Mouse (Mus musculus) heart, postnatal 0 days (tissue): ENCODE results near the gene Pptc7. TPM values are rescaled to one million over a fixed set of nuclear protein-coding genes. Genes with fewer than 3 reads are reported as not detected.

Experiments
- ATAC-seq: fragments of 200-750 bp; cut with Nextera tagmentation; 2 replicates; pipeline ENCODE4 v1.8.0; 2017; ENCODE audit warnings: low read depth, moderate number of reproducible peaks, moderate library complexity; ENCODE audit not compliant: insufficient read depth
- DNase-seq: peaks from one replicate; pipeline ENCODE4 v3.0.0-alpha.2; 2016; ENCODE audit warnings: low spot score
- H3K27ac ChIP-seq: fragments of 300-500 bp; sonication (generic); 2 replicates; pipeline ENCODE4 v1.5.1; 2014; ENCODE audit warnings: low read depth, mild to moderate bottlenecking
- H3K27me3 ChIP-seq: fragments of 300-500 bp; sonication (generic); 2 replicates; pipeline ENCODE4 v1.6.1; 2014; ENCODE audit warnings: low read length, mixed read lengths; ENCODE audit not compliant: control insufficient read depth, insufficient read depth
- H3K36me3 ChIP-seq: fragments of 300-500 bp; sonication (generic); replicated peaks from 2 replicates; pipeline ENCODE4 v1.6.1; 2014; ENCODE audit warnings: low read length, mixed read lengths; ENCODE audit not compliant: control insufficient read depth, insufficient read depth
- H3K4me1 ChIP-seq: fragments of 300-500 bp; sonication (generic); 2 replicates; pipeline ENCODE4 v1.6.1; 2014; ENCODE audit warnings: antibody characterized with exemption; ENCODE audit not compliant: control insufficient read depth, insufficient read depth
- H3K4me2 ChIP-seq: fragments of 300-500 bp; sonication (generic); 2 replicates; pipeline ENCODE4 v1.6.1; 2014; ENCODE audit warnings: low read depth, mild to moderate bottlenecking, low read length, moderate library complexity
- H3K4me3 ChIP-seq: fragments of 300-500 bp; sonication (generic); 2 replicates; pipeline ENCODE4 v1.5.1; 2014; ENCODE audit warnings: low read depth, low read length
- H3K9ac ChIP-seq: fragments of 300-500 bp; sonication (generic); replicated peaks from 2 replicates; pipeline ENCODE4 v1.6.1; 2014; ENCODE audit warnings: low read depth, low read length, mixed read lengths
- H3K9me3 ChIP-seq: fragments of 300-500 bp; sonication (generic); replicated peaks from 2 replicates; pipeline ENCODE4 v1.6.1; 2016; ENCODE audit warnings: low read length; ENCODE audit not compliant: control insufficient read depth
- CTCF ChIP-seq: IDR thresholded peaks from 2 replicates; pipeline ENCODE4 v1.5.1; 2016; ENCODE audit warnings: antibody characterized with exemption, control low read depth, low read depth
- EP300 ChIP-seq: IDR thresholded peaks from 2 replicates; pipeline ENCODE4 v1.6.1; 2016; ENCODE audit warnings: antibody characterized with exemption, low read depth
- WGBS: fragments of 180-500 bp; shearing (Covaris S2); extraction: QIAGEN DNeasy Blood & Tissue Kit; methylation state at CpG from one replicate; pipeline ENCODE4 v1.1.7; 2014; 5-methylcytosine and 5-hydroxymethylcytosine counted together
- polyA plus RNA-seq: library from polyadenylated mRNA; unstranded; fragments of >200 nt; fragmentation: Nextera tagmentation; extraction: Ambion mirVana; gene quantifications from 2 replicates; pipeline ENCODE4 v1.2.1, GENCODE M21; 2015
- total RNA-seq: library from RNA; depleted of rRNA; stranded (reverse); fragments of >200 nt; gene quantifications from 2 replicates; pipeline ENCODE4 v1.2.3, GENCODE M21; 2014; ENCODE audit warnings: low replicate concordance

The Pptc7 gene
- total and polyA plus RNA-seq, 2 experiments from 2014 or later = 20.5 to 33.9 TPM

DNA sequence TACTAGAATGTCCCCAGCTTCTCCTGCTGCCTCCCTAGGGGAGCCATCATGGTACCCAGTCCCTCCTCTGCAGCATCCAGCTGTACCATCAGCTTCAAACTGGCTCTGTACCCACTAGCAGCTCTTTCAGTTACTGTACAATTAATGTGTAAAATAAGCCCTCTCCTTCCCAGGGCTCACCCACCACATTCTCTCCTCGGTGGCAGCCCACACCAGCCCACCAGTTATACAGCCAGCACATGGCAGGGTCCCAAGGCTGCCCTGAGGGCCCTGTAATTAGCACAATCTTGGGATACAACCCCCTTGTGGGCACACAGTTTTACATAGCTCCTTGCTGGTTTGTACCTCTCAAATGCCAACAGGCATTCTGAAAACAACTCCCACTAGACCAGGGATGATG, 43.2 kb upstream of the Pptc7 start:
- no peak overlapping the region for H3K9ac ChIP-seq
- no peak overlapping the region for H3K27ac ChIP-seq
- H3K4me1 ChIP-seq = no peaks in the 10 kb centered on the region
- 0 out of 2 replicates have a peak, but pooled peaks cover 3% of the 10 kb centered on the region for H3K27me3 ChIP-seq
- no peaks in the 10 kb centered on the region for H3K9me3 ChIP-seq
- no peak overlapping the region for H3K4me2 ChIP-seq
- ATAC-seq (no peak), DNase-seq (no peak)
- TF ChIP-seq EP300 (no peak), CTCF (no peak)
- 67% methylated on average over 1 of the region's 1 CpGs for WGBS
- H3K36me3 ChIP-seq = peaks cover 12% of the 10 kb centered on the region; the same call in 1 of the 2 replicates
- H3K4me3 ChIP-seq = no peak overlapping the region

DNA sequence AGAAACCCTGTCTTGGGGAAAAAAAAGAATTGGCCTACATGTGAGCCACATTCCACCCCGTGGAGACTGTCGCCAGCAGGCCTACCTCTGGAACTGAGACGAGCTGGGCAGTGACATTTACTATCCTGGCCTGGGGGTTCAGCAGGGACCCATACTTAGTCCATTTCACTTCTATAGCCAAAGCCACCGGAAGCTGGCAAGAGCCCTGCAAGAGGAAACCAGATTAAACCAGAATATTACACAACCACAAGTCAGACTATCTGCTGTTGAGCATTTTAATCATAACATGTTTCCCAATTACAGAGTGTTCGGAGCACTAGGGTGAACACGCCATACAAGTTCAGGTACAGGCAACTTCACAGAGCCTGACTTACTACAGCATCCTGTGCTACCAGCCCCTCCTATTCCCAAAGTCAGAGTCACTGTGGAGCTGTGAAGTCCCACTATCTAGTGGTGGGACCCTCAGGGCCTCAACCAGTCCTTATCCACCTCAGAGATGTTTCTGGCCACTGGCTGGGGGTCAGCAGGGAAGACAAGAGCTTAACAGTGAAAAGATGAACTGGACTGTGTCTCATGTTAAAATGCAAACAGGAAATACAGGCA, 41.5 kb upstream of the Pptc7 start:
- no peaks in the 10 kb centered on the region for H3K27me3 ChIP-seq
- TF ChIP-seq CTCF (no peak), EP300 (no peak)
- H3K9me3 ChIP-seq = no peaks in the 10 kb centered on the region
- no peak overlapping the region for H3K4me2 ChIP-seq
- 81% methylated on average over 6 of the region's 6 CpGs for WGBS
- no peaks in the 10 kb centered on the region for H3K4me1 ChIP-seq
- DNase-seq (no peak), ATAC-seq (no peak)
- no peak overlapping the region for H3K9ac ChIP-seq
- H3K36me3 ChIP-seq = peaks cover 23% of the 10 kb centered on the region; the same call in 1 of the 2 replicates
- no peak overlapping the region for H3K4me3 ChIP-seq
- no peak overlapping the region for H3K27ac ChIP-seq

DNA sequence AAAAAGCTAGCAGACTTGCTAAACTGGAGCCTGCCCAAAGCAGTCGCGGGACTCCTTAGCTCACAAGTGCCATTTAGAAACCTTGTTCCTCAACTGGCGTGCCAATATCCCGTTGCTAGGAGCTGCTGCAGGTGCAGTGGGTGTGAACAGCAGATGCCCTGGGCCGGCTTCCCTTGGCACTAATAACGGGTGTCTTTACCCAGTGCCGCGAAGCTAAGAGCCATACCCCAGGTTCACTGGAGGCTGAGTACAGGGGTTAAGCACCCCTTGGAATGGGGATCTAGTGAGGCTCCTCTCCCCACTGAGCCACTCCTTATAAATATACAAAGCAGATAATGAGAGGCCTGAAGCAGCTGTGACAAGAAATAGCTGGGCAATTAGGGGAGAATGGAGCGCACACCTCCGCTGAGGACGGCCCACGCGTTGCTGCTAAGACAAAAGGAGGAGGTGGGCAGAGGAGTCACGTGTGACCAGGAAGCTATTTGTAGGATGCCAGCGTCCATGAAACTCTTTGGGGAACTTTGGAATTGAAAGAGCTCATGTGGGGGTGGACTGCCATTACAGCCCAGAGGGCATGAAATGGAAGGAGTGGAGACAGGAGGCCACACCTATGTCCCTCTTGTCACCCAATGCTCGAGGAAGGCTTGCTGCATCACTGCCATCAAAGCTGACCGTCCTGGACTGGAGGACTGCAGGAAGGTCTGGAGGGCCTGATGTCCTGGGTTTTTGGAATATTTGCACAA, 40.2 kb upstream of the Pptc7 start:
- Histone ChIP-seq H3K4me3 (no peak overlapping the region), H3K4me1 (no peaks in the 10 kb centered on the region), H3K27ac (no peak overlapping the region), H3K4me2 (no peak overlapping the region), H3K27me3 (no peaks in the 10 kb centered on the region), H3K9me3 (no peaks in the 10 kb centered on the region), H3K9ac (no peak overlapping the region), H3K36me3 (peaks cover 29% of the 10 kb centered on the region; the same call in 1 of the 2 replicates)
- no peak for TF ChIP-seq CTCF
- no peak for TF ChIP-seq EP300
- 92% methylated on average over 17 of the region's 17 CpGs for WGBS
- ATAC-seq = no peak
- no peak for DNase-seq

DNA sequence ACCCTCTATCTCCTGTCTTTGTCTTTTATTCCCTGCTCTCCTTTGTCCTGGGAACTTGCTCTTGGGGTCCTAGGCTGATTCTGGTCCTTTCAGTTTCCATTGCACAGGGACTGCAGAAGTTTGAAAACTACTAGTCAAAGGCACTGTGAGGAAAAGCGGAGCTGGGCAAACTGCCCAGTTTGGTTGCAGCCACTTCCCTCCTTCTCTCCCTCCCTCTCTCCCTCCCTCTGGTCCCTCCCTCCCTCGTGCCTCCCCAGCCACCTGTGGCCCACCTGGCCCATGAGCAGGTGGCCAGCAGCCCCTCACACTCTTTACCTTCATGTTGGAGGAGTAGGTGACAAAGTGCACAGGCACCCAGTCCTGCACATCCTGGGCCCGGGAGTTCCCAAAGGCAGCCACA, 39.0 kb upstream of the Pptc7 start:
- Histone ChIP-seq H3K9me3 (no peaks in the 10 kb centered on the region), H3K4me1 (no peaks in the 10 kb centered on the region), H3K36me3 (peaks cover 29% of the 10 kb centered on the region; the same call in 1 of the 2 replicates), H3K9ac (no peak overlapping the region), H3K27me3 (no peaks in the 10 kb centered on the region), H3K4me2 (no peak overlapping the region), H3K4me3 (no peak overlapping the region), H3K27ac (no peak overlapping the region)
- TF ChIP-seq EP300 = no peak
- TF ChIP-seq CTCF = no peak
- DNase-seq (no peak), ATAC-seq (no peak)
- 55% methylated on average over 3 of the region's 3 CpGs for WGBS

DNA sequence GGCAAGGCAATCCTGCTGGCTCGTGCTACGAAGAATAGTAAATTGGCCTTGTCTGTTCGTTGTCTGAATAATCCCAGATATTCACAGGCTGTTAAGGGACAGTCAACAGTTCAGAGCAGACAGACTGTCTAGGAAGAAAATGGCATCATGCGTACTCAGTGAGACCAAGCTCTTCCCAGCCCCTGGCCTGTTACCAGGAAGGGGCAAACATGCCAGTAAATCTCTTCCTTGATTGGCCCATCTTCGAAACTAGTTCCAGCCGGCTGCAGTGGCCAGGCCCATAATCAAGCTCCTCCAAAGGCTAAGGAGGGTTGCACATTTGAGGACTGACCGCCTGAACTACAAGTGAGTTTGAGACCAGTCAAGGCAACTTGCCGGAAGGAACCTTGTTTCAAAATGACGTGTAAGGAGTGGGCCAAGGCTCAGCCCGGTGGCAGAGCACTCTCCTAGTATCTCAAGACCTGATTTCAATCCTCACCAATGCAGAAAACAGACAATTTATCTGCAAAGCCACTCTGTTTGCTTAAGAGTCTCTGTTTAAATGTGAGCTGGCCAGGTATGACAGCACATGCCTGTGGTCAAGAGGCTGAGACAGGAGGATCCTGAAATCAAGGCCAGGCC, 37.5 kb upstream of the Pptc7 start:
- no peak for ATAC-seq
- 88% methylated on average over 10 of the region's 10 CpGs for whole genome bisulfite sequencing

More for the DNA sequence above, 37.5 kb upstream of the Pptc7 start:
- H3K36me3 ChIP-seq = peaks cover 33% of the 10 kb centered on the region; the same call in 1 of the 2 replicates
- H3K9ac ChIP-seq = no peak overlapping the region
- no peak overlapping the region for H3K4me3 ChIP-seq
- H3K4me1 ChIP-seq = no peaks in the 10 kb centered on the region
- no peaks in the 10 kb centered on the region for H3K9me3 ChIP-seq
- DNase-seq = no peak
- no peak overlapping the region for H3K4me2 ChIP-seq
- H3K27me3 ChIP-seq = no peaks in the 10 kb centered on the region
- H3K27ac ChIP-seq = no peak overlapping the region
- TF ChIP-seq EP300 = no peak
- no peak for TF ChIP-seq CTCF
